Mouse (Mus musculus) left cerebral cortex, postnatal 4 days (tissue): ENCODE data around the gene Cbarp. TPM values are rescaled to one million over a fixed set of nuclear protein-coding genes. Genes with fewer than 3 reads are reported as not detected.
A peak's percentile ranks its signal among the peaks of the same experiment; 100 is the strongest.

ENCODE experiments used
- DNase-seq: peaks from one replicate; pipeline ENCODE4 v3.0.0-alpha.2; 2022
- intact Hi-C: fragments of 180-260 bp; cut with DNase I; formaldehyde crosslinking; loops from one replicate; pipeline ENCODE4 v1.15.1; 2025
- total RNA-seq, 2 experiments: library from RNA; stranded (reverse); gene quantifications; 2 replicates each; pipeline ENCODE4 v1.2.3; 2021

Cbarp gene
- total RNA-seq, 2 experiments from 2014 or later, result 299 to 316 TPM

DNA sequence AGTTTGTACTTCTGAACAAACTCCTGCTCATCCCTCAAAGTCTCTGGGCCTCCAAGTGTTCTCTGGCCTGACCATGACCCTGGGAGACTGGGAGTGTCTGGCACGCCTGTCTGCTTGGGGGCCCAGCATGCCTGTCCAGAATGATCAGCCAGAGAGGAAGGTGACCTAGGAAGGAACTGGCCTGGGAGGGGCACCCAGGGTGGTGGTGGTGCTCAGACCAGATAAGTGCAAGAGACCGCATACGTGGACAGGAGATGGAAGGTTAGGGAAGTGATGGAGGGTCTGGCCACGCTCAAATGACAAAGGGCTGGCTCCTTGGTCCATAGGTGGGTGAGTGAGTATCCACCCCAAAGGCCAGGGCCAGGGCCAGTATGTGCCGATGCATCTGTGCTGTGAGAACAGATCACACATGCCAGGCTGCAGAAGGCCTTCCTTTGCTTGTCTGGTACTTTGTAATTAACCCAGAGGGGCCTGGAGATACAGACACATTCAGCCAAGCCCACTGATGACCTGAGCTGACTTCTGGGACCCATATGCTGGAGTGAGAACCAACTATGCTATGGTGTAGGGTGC is 6.6 kb upstream of the Cbarp start:
- intact Hi-C loops, result no loop called here
- no peak for DNase-seq

DNA sequence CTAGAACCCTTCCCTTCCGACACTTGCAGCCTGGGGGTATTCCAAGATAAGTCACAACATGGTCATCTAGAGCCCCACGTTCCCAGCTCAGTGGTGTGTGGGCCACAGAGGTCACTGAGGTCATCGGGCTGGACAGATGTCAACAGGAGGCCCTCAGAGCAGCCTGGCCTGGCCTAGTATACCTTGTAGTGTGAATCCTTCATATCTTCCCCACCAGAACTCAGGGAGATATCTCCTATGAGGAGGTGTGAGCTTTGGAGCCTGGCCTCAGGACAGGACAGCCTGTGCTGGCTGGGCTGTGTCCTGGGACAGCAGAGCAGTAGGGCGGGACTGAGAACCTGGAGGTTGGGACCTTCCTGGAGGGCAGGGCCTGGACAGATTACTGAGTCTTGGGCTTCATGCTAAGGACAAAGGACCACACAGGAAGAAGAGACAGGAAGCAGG is 6.0 kb upstream of the Cbarp start:
- DNase-seq, result no peak
- intact Hi-C loops, result no loop called here

GRCm38 (mm10) chr10:80145896-80146295 is 5.3 kb upstream of the Cbarp start:
- intact Hi-C loops, result no loop called here
- DNase-seq, result no peak

DNA sequence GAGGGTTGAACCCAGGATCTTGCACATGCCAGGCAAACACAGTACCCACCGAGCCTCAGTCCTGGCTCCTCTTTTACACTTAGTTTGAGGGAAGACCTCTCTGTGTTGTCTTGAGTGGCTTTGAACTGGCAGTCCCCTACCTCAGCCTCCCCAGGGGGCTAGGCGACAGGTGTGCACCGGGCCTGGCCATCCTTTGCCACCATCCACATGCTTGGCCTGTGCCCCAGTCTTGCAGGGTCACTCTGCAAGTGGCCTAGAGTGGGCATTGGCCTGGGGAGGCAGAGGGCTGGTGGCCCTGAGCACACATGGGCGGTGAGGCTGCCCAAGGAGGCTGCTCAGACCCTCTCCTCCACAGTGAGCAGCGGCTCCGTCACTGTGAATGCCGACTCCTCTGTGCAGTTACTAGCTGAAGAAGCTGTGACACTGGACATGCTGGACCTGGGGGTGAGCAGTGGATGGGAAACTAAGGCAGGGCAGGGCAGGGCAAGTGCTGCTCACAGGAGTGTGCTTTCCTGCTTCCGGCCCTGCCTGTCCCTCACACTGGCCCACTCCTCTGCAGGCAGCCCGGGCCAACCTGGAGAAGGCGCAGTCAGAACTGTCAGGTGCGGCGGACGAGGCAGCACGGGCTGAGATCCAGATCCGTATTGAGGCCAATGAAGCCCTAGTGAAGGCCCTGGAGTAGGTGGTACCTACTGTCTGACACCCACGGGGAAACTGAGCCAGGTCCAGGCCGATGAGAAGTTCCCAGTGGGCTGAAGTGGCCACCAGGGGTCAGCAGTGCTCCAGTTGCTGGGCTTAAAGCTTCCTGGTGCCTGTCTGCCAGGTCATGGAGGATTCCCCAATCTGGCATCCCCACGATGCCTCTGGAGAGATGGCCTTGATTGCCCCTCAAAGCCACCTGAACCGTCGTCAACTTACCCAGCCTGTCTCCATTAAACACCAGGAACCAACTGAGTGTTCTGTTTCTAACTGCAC is 4.5 kb upstream of the Cbarp start:
- DNase-seq, result peak; percentile 82
- intact Hi-C loops, result no loop called here

GRCm38 (mm10) chr10:80144159-80144558 is 3.5 kb upstream of the Cbarp start:
- DNase-seq, result no peak
- intact Hi-C loops, result no loop called here

DNA sequence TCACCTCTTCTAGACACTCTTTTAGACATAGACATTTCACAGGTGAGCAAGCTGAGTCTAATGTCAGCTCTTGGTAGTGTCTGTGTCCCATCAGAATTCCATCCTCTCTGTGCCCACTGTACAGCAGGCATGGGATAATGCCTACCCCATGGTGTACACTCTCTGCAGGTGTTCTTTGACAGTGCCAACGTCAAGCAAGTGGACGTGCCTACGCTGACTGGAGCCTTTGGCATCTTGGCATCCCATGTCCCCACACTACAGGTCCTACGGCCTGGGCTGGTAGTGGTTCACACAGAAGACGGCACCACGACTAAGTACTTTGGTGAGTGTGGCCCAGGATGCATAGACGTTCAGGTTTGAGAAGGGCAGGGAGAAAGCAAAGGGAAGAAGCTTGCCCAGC is 3.0 kb upstream of the Cbarp start:
- intact Hi-C loops, result no loop called here
- DNase-seq, result no peak

- intact Hi-C loops, result no loop called here
- DNase-seq, result no peak
Measured at GRCm38 (mm10) chr10:80142530-80142925, 1.9 kb upstream of the Cbarp start.

- intact Hi-C loops, result no loop called here
- peak; percentile 96 for DNase-seq
Measured at GRCm38 (mm10) chr10:80141786-80142529, 1.3 kb upstream of the Cbarp start.

- intact Hi-C loops, result no loop called here
- DNase-seq, result peak; percentile 95
Measured at GRCm38 (mm10) chr10:80141243-80141642, 608 bp upstream of the Cbarp start.

DNA sequence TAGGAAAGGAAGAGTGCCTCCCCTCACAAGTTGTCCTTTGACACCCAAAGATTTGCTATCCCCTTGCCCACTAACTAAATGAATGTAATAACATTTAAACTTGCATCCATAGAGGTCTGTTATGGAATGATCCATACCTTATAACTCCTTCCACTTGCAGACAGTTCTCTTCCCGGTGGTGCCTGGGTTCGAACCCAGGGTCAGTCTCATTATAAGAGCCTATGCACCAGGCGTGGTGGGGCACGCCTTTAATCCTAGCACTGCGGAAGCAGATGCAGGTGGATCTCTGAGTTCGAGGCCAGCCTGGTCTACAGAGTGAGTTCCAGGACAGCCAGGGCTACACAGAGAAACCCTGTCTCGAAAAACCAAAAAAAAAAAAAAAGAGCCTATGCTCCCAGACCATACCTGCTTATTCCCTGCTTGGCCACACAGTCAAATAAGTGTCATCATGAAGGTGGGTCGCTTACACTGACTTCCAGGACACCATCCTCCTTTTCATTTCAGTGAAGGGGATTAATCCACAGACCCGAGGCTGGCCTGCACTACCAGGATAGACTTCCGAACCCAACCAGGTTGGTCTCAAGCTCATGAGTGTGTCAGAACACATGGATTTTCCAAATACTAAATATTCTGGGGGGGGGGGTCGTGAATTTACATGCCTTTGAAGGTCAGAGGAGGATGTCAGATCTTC is 515 bp downstream of the Cbarp start:
- intact Hi-C loops, result no loop called here
- no peak for DNase-seq

GRCm38 (mm10) chr10:80139439-80139775 is 1.2 kb downstream of the Cbarp start:
- intact Hi-C loops, result no loop called here
- no peak for DNase-seq

DNA sequence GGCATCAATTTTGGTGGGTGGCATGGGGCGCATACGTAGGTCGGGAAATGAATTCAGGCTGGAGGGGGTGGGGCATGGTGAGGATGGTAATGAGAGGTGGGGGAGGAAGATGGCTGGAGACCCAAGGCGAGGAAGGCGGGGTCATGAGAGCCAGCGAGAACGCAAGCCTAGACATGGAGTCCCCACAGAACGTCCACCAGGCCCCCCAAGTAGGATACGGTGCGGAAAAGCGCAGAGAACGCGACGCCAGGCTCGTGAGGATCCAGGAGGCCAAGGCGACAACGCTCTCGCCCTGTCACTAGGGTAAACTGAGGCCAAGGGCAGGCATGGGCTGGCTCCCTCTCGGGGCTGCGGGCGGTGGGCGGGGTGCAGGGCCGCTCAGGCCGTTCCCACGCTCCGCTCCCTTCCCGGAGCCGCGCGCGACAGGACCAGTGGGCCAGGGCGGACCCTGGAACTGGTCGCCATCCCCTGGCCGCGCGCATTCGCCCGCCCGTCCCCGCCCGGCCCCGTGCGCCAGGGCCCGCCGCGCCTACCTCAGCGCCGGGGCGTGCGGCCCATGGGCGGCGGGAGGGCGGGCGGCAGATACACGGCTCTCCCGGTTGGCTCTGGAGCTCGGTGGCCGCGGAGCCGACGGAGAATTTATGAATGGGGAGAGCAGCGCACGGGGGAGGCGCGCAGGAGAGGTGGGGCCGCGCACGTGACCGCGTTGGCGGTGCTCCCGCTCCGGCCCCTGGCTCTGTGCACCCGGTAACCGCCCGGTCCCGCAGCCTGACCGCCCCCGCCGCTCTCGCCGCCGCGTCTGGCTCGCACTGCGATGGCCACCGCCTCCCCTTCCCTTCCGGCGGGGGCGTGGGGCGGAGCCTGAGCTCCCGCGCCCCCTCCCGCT is 1.8 kb downstream of the Cbarp start, which contains the start of gene Atp5d:
Gene Atp5d, plus strand, starts transcription at position 80 of the 886 bp plus-strand sequence.
- intact Hi-C loops, result no loop called here
- peak; percentile 66 for DNase-seq

DNA sequence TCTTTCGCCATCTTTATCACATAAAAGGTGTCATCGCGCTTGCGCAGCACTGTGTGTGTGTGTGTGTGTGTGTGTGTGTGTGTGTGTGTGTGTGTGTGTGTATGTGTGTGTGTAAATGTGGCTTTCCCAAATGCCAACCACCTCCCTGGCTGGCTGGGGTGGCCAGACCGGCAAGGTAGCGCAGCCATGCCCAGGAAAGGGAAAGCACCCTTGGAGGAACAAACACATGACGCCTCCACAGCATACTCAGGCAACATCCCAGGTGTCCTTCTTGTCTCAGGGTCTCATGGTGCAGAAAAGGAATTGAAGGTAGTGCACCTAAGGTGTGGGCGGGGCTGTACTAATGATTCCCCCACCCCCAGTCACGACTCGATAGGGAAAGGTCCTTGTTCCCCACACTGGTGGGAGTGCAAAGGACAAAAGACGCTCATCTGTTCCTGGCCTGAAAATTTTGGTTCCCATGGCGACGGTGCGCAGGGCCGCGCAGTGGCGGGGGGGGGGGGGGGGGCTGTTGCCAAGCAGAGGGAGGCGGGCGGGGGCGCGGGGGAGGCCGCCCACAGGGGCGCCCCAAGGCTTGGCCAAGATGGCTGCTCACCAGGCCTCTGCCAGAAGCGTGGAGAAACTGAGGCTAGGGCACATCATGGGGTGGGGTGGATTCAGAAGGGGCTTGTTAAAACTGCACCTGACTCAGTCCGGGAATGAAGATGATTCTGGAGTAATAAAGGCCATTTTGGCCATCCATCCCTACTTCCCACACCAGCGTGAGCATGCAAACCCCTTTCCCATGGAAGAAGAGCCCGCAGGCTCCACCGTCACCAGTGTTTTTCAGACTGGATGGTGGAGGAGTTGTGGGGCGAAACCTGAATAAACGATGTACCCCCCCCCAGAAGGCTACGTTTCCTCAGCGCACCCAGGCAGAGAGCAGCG is 2.7 kb downstream of the Cbarp start:
- no peak for DNase-seq
- intact Hi-C loops, result no loop called here

DNA sequence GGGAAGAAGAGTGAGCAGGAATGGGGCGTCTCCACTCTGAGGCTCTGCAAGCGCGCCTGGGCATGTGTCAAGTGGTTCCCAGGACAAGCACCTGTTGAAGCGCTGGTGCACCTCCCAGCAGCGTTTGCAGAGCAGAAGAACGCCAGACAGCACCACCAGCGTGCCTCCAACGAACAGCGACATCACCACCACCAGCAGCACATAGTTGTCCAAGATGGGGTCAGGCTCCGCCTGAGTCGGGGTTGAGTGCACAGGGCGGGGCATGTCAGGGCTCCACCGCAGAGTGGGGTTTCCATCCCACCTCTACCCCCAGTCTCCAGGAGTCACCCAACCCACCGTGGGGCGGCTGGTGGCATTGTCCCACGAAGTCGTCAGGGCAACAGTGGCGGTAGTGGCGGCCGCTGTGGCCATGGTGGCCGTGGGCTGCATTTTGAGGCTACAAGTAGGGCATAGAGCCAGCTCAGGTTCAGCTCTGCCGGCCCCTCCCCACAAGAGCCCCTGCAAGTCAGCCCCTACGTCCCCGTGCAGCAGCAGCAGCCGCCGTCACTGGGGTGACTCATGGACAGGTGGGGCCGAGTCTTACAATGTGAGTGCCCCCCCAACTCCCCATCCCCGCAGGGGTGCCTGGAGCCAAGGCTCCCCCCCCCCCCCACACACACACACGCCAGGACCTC is 3.5 kb downstream of the Cbarp start:
- intact Hi-C loops, result no loop called here
- DNase-seq, result no peak

GRCm38 (mm10) chr10:80136179-80136951 is 4.3 kb downstream of the Cbarp start:
- intact Hi-C loops, result no loop called here

DNA sequence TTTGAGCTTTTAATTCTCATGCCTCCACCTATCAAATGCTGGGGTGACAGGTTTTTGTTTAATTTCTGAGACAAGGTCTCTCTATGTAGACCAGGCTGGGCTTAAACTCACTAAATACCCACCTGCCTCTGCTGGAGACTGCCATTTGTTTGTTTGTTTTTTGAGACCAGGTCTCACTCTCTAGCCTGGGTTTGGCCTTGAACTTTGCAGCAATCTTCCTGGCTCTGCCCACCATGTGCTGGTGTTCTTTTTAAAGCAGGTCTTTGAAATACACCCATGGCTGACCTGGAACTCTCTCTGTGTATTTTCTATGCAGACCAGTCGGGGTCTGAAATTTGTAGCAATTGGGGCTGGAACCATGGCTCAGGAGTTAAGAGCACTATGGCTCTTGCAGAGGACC is 5.0 kb downstream of the Cbarp start:
- DNase-seq, result no peak
- intact Hi-C loops, result no loop called here

More at GRCm38 (mm10) chr10:80136179-80136951, 4.3 kb downstream of the Cbarp start:
- no peak for DNase-seq

GRCm38 (mm10) chr10:80135161-80135560 is 5.5 kb downstream of the Cbarp start:
- DNase-seq, result no peak

More at GRCm38 (mm10) chr10:80135161-80135560, 5.5 kb downstream of the Cbarp start:
- intact Hi-C loops, result no loop called here
